Mouse (Mus musculus) urinary bladder, postnatal 4 days (tissue): ENCODE results near the gene Clec1a.
A peak's percentile ranks its signal among the peaks of the same experiment; 100 is the strongest.
"Not testable (repeated sequence)": the region's sequence is repeated elsewhere in the genome, so short reads cannot be mapped to it uniquely, and the experiment has no call there.

ENCODE experiments used
- DNase-seq, 2 experiments: peaks; one replicate each; pipeline ENCODE4 v3.0.0; 2021 to 2022; ENCODE audit warnings: low spot score in 2 of 2

Clec1a gene

GRCm38 (mm10) chr6:129451411-129452039 is at the start of gene Clec1a:
Gene Clec1a, minus strand, starts transcription at chr6:129452000.
- no peak for DNase-seq

GRCm38 (mm10) chr6:129499516-129499915 is 47.7 kb upstream of the Clec1a start:
- not testable (repeated sequence) for DNase-seq

- no peak for DNase-seq
These were observed 45.8 kb upstream of the Clec1a start for GRCm38 (mm10) chr6:129497345-129498218.

DNA sequence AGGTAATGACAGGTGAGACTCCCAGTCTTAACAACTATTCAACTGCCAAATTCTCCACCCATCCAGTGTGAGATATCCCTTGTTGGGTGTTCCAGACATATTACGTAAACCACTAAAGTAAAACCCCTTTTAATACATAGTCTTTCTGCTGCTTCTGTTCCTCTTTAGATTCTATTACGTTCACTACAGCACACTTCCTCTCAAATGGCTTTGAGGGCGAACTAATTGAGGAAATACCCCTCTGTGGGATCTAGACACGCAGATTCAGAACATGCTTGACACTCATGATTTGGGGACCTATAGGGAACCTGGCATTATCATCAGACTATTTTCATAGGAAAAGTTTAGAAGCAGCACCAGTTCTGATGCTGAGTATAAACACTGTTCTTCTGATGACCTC is 43.1 kb upstream of the Clec1a start:
- DNase-seq, result no peak

- no peak for DNase-seq
These were observed 28.5 kb upstream of the Clec1a start for GRCm38 (mm10) chr6:129480089-129480958.

DNA sequence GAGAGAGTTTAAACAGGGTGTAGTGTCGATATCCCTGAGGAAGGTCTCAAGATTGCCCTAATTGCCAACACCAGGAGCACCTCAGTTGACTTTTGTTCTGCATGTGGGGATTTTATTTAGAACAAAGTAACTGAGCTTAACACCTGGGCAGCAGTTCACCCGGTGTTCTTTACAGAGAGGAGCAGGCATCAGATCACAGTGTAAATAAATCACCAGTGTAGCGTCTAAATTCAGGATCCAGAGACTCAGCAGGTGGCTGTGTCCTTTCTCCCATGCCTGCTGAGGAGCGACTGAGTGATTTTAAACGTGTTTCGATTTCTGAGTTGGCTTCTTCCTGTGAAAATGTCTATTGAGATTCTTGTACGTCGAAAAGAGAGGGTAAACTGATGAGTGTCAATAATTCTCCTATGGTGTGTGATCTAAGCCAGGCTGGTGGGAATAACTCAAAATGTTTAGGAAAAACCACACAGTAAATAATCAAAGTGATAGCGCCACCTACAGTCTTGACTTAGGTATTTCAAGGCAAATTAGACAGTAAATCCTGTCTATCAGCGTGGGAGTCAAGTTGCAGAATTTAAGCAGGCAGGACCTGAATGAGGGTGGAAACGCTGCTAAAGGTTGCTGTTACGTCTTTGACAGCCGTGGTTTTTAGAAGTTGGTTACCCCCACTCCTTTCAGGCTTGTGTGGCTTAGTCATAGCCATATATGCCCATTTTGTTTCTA is 24.8 kb upstream of the Clec1a start:
- DNase-seq, result no peak

DNA sequence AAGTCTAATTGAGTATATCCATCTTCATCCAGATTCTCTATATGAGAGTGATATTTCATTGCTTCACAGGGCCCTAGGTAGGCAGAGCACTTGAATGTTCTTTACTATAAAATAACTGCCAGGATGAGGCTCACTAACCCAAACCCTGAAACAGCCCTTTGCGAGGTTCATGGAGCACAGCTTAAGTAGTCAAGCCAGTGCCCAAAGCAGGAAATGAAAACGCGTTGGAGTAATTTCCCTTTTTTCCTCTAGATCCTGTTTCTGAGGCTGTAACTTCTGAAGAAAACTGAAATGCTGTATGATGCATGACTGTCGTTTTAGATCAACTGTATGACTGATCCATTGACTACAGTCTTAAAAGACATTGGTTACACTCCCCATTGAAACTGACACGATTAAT is 20.8 kb upstream of the Clec1a start:
- no peak for DNase-seq

GRCm38 (mm10) chr6:129471386-129471785 is 19.6 kb upstream of the Clec1a start:
- DNase-seq, result no peak

DNA sequence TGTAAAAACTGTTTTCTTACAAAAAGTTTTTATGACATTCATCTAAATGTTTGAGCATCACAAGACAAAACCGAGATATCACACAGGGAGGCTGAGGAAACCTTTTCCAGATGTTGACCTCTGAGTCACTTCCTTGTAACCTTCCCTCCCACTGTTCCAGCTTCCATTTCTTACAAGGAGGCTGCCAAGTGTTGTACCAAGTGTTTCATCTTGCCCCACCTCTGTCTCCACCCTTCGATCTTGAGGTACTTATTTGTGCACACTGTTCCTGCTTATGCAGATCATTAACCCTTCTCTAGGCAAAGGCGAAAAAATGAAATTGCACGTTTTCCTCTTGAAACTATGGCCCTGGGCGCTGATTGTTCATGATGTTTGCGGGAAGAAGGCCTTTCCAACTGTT is 2.1 kb downstream of the Clec1a start:
- no peak for DNase-seq

DNA sequence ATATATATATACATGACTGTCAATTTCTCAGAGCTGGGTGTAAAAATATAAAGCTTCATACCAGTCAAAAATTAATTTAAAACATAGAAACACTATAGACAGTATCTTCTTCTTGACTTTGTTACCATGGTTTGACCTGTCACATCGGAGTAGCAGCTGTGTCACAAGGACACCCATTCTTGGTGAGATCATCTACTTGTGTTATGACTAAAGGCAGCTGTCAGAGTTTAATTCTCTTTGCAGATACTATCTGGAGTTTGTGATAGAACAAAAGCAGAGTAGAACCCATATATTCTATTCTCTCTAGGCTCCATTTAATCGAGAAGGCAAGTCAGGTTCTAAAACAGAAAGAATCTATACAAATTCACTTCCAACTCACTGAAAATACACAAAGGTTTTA is 13.8 kb downstream of the Clec1a start:
- no peak for DNase-seq

GRCm38 (mm10) chr6:129436025-129436424 is 15.8 kb downstream of the Clec1a start:
- DNase-seq, result no peak

DNA sequence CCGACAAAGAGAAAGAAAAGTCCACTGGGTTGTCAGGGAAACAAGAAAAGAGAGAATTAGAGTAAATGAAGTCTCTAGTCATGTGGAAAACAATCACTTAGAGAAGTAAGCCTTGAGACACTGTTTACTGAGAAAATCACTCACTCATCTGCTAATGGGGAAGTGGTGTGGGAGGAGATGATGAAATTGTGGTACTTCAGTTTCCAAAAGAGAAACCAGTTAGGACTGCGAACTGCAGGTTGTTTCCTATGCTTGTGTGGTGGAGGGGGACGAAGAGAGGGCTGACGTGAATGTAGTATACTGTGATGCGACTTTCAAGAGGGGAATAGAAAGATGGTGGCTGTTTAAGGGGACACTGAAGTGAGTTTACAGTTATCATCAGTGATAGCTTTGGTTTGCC is 17.6 kb downstream of the Clec1a start:
- DNase-seq, result no peak

DNA sequence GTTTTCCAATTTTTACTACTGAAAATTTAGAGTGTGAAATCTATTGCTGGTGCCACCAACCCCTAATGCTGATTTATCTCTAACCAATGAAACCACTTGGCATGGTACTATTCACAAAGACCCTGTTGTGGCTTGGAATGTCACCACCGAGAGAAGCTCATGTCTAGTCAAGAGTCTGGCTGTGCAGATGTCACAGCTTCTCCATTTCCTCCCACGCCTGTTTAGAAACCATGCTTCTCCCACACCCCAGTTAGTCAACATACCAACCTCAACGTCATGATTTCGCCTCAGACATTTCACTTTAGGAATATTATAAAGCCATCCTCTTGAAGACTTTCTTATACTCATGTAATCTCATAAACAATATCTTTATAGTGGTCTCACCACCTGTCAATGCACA is 24.5 kb downstream of the Clec1a start:
- DNase-seq, result no peak

DNA sequence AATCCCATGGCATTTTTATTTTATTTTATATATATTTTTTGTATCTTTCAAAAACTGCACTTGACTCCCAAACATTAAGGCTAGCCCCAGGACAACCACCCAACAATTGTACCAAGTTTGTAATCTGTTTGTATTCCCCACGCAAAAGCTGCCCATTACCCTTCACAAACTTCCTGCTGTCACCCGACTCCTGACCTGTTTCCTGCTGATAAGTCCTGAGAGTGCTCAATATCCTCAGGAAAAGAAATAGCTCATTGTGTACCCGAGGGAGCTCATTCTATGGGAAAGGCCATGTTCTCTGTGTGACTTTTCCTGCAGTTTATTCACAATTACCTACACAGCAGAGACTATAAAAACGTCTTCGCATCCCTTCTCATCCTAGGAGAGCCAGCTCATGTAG is 26.0 kb downstream of the Clec1a start:
- DNase-seq, result no peak

DNA sequence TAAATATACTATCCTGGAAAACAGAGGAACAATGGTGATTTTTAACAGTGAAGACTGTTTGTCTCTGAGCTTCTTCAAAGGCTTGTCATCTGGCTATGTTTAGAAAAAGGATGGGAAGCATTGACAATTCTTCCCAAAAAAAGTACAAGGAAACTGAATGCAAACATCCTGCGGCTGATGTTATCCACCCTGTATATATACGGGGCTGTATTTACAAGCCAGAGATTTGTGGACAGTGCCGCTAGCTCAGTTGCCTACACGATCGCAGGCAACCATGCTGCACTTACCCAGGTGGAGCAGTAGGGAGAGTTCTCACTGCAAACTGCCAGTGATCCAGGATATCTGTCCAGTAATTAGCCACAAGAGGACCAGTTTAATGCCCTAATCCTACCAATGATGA is 26.6 kb downstream of the Clec1a start:
- no peak for DNase-seq

- peak; percentile 60 to 78 for DNase-seq
These were observed 28.1 kb downstream of the Clec1a start for GRCm38 (mm10) chr6:129423734-129424072.

DNA sequence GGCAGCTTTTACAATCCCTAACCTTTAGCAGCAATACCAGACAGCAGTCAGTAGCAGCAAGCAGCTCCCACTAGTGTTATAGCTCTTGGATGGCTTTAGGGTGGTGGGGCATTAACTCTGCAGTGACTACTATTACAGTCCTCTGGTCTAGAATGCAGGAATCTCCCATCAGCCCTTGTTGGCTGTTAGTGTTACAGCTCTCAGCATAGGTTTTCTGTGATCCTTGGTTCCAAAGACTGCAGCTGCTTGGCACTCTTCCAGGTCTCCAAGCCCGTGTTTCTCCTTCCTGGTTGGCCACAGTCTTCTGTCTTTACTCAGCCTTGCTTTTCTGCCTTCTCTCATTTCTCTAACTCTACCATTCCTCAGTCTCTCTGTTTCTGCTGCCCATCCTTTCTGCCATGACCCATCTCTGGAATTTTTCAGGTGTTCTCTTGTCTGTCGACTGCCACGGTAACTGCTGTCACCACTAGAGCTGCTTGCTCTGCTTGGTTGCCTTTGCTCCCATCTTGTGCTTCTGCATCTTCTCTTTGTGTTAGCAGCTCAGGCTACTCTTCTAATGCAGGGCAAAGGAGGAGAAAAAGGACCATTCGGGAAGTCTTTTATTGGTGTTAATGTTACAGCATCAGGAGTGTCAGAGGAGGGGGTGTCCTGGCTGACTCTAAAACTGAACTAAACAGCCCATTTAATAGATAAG is 28.6 kb downstream of the Clec1a start:
- no peak for DNase-seq

GRCm38 (mm10) chr6:129422311-129422710 is 29.5 kb downstream of the Clec1a start:
- no peak for DNase-seq

DNA sequence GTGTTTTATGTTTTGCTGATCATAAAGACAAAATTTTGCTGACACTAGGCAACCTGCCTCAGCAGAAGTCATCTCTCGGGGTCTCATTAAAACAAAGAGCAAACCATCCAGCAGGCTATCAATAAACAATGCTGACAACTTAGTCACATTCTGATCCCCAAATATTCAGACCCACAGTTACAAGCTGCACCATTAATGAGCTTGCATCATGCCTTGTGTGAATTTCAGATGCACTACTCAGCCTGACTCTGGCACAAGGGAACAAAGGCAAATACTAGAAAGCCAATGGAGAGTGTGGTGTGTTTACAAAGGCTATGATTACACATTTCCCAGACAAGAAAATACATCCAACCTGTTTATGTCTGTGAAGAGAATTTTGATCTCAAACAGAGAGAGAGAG is 37.6 kb downstream of the Clec1a start:
- DNase-seq, result no peak

DNA sequence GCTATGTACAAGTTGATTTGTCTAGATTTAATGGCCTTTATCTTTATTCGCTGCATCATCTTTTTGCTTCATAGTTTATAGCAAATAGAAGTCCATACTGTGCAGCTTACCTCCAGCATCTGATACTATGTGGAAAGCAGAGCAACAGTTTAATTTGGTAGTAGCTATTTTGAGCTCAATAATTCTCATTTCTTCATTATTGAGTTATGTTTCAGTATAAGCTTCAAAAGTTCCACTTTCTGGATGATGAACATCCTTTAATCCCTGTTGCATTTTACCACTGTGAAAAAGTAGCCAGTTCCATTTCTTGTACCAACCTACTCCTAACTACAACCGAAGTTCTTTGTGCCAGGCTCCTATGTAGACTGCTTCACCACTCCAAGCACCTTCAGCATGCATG is 43.2 kb downstream of the Clec1a start, which contains the start of gene Clec9a:
TSS of gene Clec9a (plus strand) at position 301 of the 400 bp plus-strand sequence.
- no peak for DNase-seq

DNA sequence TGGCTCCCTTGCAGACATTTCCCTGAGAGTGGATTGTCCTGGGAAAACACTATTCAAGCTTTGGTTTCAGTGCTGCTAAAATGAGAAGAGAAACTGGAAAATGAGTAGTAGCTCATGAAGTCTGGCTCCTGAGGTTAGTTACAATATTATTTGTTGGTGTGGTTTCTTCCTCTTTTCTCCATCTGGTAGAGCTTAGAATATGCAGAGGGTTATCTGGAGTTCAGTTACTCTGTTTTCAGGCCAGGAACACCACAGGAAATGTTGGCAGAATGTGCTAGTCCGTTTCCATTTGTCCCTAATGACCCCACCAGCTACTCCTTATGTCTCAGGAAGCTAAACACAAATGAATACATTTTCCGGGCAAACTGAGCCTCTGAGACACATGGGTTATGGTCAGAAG is 44.5 kb downstream of the Clec1a start:
- no peak for DNase-seq
